Mouse (Mus musculus): ENCODE data around the gene Gm3269. TPM values are rescaled to one million over a fixed set of nuclear protein-coding genes. Genes with fewer than 3 reads are reported as not detected.
"Not testable (repeated sequence)": the region's sequence is repeated elsewhere in the genome, so short reads cannot be mapped to it uniquely, and the experiment has no call there.

Gm3269 gene
- not detected for polyA plus RNA-seq (2017; shearing (Covaris generic))

DNA sequence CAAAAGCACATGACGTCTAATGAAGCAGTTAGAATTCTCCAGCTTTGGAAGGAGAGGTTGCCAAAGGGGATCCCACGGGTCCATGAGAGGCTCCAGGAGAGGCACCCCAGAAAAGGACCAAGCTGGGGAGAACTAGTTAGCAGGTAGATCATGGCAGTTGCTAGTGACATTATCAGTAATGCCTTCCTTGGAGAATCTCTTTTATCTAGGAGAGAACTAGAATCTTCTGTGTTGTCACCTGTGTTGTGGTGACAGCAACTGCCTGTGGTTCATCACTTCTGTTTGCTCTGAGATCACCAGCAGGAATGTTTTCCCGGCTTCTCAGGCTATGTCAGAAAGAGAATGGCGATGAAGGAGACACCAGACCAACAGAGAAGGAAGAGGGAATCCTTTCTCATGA is at the start of gene Gm3269:
Gene Gm3269 (plus strand): TSS at position 301 of the 400 bp plus-strand sequence.
- not testable (repeated sequence) for ATAC-seq

DNA sequence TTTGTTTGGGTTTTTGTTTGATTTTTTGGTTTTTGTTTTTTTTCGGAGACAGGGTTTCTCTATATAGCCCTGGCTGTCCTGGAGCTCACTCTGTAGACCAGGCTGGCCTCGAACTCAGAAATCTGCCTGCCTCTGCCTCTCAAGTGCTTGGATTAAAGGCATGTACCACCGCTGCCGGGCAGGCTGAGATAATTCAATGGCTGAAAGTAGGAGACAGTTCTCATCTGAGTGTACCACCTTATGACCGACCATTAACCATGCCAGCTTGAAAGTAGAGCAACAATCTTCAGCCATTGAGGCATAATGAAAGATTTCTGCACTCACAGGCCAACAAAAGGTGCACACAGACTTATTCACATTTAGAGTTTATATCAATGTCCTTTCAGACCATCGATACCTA is 31.5 kb upstream of the Gm3269 start:
- not testable (repeated sequence) for ATAC-seq

DNA sequence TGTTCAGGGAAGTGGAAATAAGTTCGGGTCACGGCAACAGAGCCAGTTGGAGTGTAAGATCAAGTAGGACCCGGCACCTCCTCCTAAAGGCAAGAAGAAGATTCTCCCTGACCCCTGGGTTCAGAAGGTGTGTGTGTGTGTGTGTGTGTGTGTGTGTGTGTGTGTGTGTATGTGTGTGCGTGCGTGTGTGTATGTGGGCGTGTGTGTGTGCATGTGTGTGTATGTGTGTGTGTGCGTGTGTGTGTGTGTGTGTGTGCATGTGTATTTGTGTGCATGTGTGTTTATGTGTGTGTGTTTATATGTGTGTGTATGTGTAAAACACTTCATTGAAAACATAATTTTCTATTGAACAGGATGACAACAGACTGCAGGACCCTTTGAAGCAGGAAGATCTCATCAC is 16.0 kb upstream of the Gm3269 start:
- not testable (repeated sequence) for ATAC-seq

DNA sequence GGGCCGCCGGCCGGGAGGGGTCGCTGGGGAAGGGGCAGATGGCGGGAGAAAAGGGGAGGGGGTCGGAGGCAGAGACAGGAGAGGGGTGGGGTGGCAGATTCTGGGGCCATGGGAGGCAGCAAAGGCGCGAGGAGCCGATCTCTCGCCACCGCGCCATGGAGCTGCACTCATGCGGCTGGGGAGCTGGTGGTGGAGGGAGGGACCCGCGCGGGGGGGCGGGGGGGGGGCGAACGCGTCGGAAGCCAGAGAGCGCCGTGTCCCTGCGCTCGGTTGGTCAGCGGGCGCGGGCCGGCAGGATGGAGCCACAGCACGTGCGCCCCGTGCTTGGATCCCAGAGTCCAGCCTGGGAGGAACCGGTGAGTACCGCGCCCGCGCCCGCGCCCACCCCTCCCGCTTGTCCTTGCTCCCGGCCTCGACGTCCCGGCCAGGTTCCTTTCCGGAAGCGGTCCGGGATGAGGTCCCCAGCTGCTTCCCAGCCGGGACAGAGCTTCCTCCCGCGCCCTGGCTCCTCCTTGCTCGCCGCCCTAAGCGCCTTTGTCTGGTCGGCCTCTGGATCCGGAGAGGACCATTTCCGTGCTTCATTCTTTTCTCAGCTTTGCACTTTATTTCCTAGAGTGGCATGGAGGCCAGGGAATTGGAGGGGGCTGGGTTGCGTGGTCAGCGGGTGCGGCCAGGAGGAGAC is 17.5 kb downstream of the Gm3269 start, which contains the start of gene Gm3264:
Gene Gm3264 (plus strand): TSS at position 278 of the 682 bp plus-strand sequence.
- ATAC-seq, result not testable (repeated sequence)

DNA sequence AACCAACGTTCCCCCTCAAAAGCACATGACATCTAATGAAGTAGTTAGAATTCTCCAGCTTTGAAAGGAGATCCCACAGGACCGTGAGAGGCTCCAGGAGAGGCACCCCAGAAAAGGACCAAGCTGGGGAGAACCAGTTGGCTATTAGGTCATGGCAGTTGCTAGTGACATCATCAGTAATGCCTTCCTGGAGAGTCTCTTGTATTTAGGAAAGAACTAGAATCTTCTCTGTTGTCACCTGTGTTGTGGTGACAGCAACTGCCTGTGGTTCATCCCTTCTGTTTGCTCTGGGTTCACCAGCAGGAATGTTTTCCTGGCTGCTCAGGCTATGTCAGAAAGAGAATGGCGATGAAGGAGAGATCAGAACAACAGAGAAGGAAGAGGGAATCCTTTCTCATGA is 54.2 kb downstream of the Gm3269 start, which contains the start of gene Gm3278:
Gene Gm3278 (plus strand): TSS at position 301 of the 400 bp plus-strand sequence.
- ATAC-seq, result not testable (repeated sequence)

Other genes starting within 250 kb of the Gm3269 start
- gene Gm8159, start 205.8 kb upstream of the Gm3269 start, polyA plus RNA-seq (2017; shearing (Covaris generic)), result not detected
- not detected for gene Gm3239, start 173.9 kb upstream of the Gm3269 start, polyA plus RNA-seq (2017; shearing (Covaris generic))
- gene Gm7876, start 128.9 kb upstream of the Gm3269 start, polyA plus RNA-seq (2017; shearing (Covaris generic)), result not detected
- gene Gm3252, start 111.3 kb upstream of the Gm3269 start, polyA plus RNA-seq (2017; shearing (Covaris generic)), result 1 to 10 TPM; 2.1 to 5.2 TPM
- gene Gm9602, start 61.8 kb upstream of the Gm3269 start, polyA plus RNA-seq (2017; shearing (Covaris generic)), result not detected
- under 1 TPM in 1 of 2 experiments, not detected in 1; 0.90 TPM for gene Gm3264, start 17.5 kb downstream of the Gm3269 start, polyA plus RNA-seq (2017; shearing (Covaris generic))
- not detected for gene Gm3278, start 54.3 kb downstream of the Gm3269 start, polyA plus RNA-seq (2017; shearing (Covaris generic))
- gene Gm8297, start 145.8 kb downstream of the Gm3269 start, polyA plus RNA-seq (2017; shearing (Covaris generic)), result under 1 TPM in 1 of 2 experiments, not detected in 1; 0.31 TPM
- not detected for gene Gm3298, start 177.8 kb downstream of the Gm3269 start, polyA plus RNA-seq (2017; shearing (Covaris generic))
- gene 4930555G01Rik, start 212.5 kb downstream of the Gm3269 start, polyA plus RNA-seq (2017; shearing (Covaris generic)), result not detected
- gene Gm8281, start 232.9 kb downstream of the Gm3269 start, polyA plus RNA-seq (2017; shearing (Covaris generic)), result 1 to 10 TPM; 4.0 to 5.6 TPM

Measured in activated CD4-positive, CD25-positive, alpha-beta regulatory T cell, adult 4 months (primary cell).